ENCODE assay signal across 8 mouse cellular contexts in genomic region chr4:95053791-95054117, GRCm38 (mm10). TPM values are rescaled to one million over a fixed set of nuclear protein-coding genes. Genes with fewer than 3 reads are reported as not detected.
A peak's percentile ranks its signal among the peaks of the same experiment; 100 is the strongest.
DNase-seq lines count a peak whose midpoint lies in the region; ATAC-seq and TF ChIP-seq lines count a peak whose summit lies in the region.

No protein-coding gene starts in this region.

- no peaks in the 10 kb centered on the region for H3K27me3 ChIP-seq in heart, embryonic 15.5 days
- peaks cover 56% of the 10 kb centered on the region for H3K27me3 ChIP-seq in liver, embryonic 13.5 days

- peak overlapping the region; percentile 76 for H3K4me2 ChIP-seq in heart, embryonic 15.5 days
- H3K4me2 ChIP-seq in liver, embryonic 13.5 days = peak overlapping the region; percentile 90

- TF ChIP-seq CTCF in olfactory bulb, adult 2 months (IDR thresholded peaks at IDR 0.05; ENCODE audit: insufficient read depth, low read depth, low read length) = no peak

- peak overlapping the region; percentile 99 for H3K27ac ChIP-seq in heart, embryonic 15.5 days
- H3K27ac ChIP-seq in liver, embryonic 13.5 days = peak overlapping the region; percentile 81; the same call in 1 of the 2 replicates
- H3K27ac ChIP-seq in olfactory bulb, adult 2 months (ENCODE audit: insufficient read depth, low read depth, low read length) = peak overlapping the region; percentile 26; the same call in 1 of the 2 replicates

- H3K4me1 ChIP-seq in heart, embryonic 15.5 days (replicated peaks) = peaks cover 13% of the 10 kb centered on the region
- H3K4me1 ChIP-seq in liver, embryonic 13.5 days (replicated peaks) = peaks cover 29% of the 10 kb centered on the region
- peaks cover 5% of the 10 kb centered on the region; the same call in 1 of the 2 replicates for H3K4me1 ChIP-seq in olfactory bulb, adult 2 months (ENCODE audit: control insufficient read depth, insufficient read depth, low read length)

- no peak for ATAC-seq in heart, embryonic 15.5 days (replicated peaks; ENCODE audit: insufficient number of reproducible peaks, insufficient read depth, low FRiP score, low read depth)
- ATAC-seq in liver, embryonic 13.5 days (ENCODE audit: low read depth) = no peak

- whole genome bisulfite sequencing in heart, embryonic 15.5 days = 1% methylated on average over 6 of the region's 6 CpGs
- 2% methylated on average over 6 of the region's 6 CpGs for WGBS in liver, embryonic 13.5 days (ENCODE audit: insufficient replicate concordance)
- WGBS in olfactory bulb, adult 2 months = 10% methylated on average over 6 of the region's 6 CpGs

- no peak for TF ChIP-seq POLR2A in olfactory bulb, adult 2 months (IDR thresholded peaks at IDR 0.05; ENCODE audit: insufficient read depth, low read depth, low read length)

- peak overlapping the region; percentile 80 for H3K4me3 ChIP-seq in heart, embryonic 15.5 days
- peak overlapping the region; percentile 66 for H3K4me3 ChIP-seq in liver, embryonic 13.5 days (replicated peaks)
- peak overlapping the region; percentile 71; the same call in 1 of the 2 replicates for H3K4me3 ChIP-seq in olfactory bulb, adult 2 months (ENCODE audit: insufficient read depth, low read depth, low read length)

- no peaks in the 10 kb centered on the region for H3K36me3 ChIP-seq in heart, embryonic 15.5 days
- H3K36me3 ChIP-seq in liver, embryonic 13.5 days = no peaks in the 10 kb centered on the region

- H3K9me3 ChIP-seq in heart, embryonic 15.5 days (replicated peaks) = no peaks in the 10 kb centered on the region
- no peaks in the 10 kb centered on the region for H3K9me3 ChIP-seq in liver, embryonic 13.5 days (replicated peaks)

- peak; percentile 79 for DNase-seq in 3T3-L1 (ENCODE audit: low read depth, low spot score)
- DNase-seq in adrenal gland, postnatal 10 days = peak; percentile 89
- peak; percentile 55 for DNase-seq in fibroblast of lung, adult 2 months (ENCODE audit: low read depth)
- peak; percentile 93 to 95 for DNase-seq in kidney, postnatal 25 days
- DNase-seq in liver, embryonic 13.5 days = no peak
- peak; percentile 19 for DNase-seq in thymus, postnatal 25 days

- H3K9ac ChIP-seq in heart, embryonic 15.5 days = peak overlapping the region; percentile 76
- peak overlapping the region; percentile 77; the same call in 1 of the 2 replicates for H3K9ac ChIP-seq in liver, embryonic 13.5 days

RNA-seq across cellular contexts. Expression of gene Jun, which starts 1.7 kb away (rescaled TPM):
- 10 to 100 TPM; 48.6 to 76.8 TPM for total RNA-seq in adrenal gland, postnatal 10 days (2021)
- polyA plus RNA-seq in heart, embryonic 15.5 days (2015; fragmentation: Nextera tagmentation; extraction: Ambion mirVana) = 70.7 and 75.5 TPM in 2 replicates
- polyA plus RNA-seq in liver, embryonic 13.5 days (2015; fragmentation: Nextera tagmentation; extraction: Ambion mirVana) = 5.9 and 6.4 TPM in 2 replicates
- polyA plus RNA-seq in olfactory bulb, adult 2 months (2012; ENCODE audit: insufficient read depth, insufficient read length, low replicate concordance, missing spikeins) = not detected in 2 replicates

Comparison
In these comparisons a context has a peak if more than half of its experiments do, and no peak if none do; other contexts are left out.
1. H3K27ac ChIP-seq: peak in every context shown above with its lines; median percentile 99 in heart, embryonic 15.5 days; 81 in liver, embryonic 13.5 days; 26 in olfactory bulb, adult 2 months.